Mouse (Mus musculus): ENCODE measurements at regions not wholly inside any gene's neighbourhood (a gene's known extent, or its start where the extent isn't known, plus 50 kb on each side); places are given as distances from the start of the nearest gene placed in this dataset.

DNA sequence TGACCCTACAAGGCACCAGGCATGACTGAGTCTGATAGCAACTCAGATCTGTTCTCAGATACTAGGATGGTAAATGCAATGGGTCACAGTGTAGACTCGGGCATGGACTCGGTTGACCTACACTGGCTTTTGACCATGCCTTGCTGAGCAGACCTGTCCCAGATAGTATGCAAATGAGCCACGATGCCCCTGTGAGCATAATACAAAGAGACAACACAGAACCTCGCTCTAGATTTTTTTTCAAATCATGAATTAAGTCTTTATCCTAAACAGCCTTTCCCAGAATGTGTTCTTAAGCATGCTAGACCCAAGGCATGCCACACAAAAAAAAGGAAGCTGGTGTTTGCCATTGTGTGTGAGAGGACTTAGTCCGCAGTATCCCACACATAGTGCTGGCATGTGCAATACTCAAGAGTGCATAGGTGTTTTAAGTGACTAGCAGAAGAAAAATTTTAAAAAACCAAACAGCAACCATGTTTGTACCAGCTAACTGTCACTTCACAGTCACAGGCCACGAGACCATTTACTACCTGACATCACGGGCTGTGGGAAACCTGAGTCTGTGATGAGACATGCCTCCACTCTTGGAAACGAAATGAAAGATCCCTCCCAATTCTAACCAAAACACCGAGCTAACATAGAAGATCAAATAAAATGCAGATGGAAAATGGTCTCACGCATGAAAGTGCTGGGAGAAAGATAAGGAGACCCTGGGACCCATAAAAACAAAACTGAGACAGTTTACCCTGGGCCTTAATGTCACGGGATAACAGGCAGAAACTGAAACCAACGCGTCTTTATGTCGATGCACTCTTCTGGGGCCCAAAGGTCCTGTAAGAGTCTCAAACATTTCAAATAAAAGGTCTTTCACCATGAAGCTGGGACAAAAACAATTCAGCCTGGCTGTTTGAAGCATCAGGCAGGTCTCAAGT is 95.2 kb downstream of the Fasl start:
- H3K27me3 ChIP-seq (replicated peaks), result no peaks in the 10 kb centered on the region
- H3K4me1 ChIP-seq, result no peaks in the 10 kb centered on the region
- H3K9me3 ChIP-seq, result no peaks in the 10 kb centered on the region
- H3K4me2 ChIP-seq, result no peak overlapping the region
- H3K36me3 ChIP-seq, result no peaks in the 10 kb centered on the region
- ATAC-seq (ENCODE audit: extremely low read depth, insufficient number of reproducible peaks, low FRiP score, low TSS enrichment), result no peak
- H3K4me3 ChIP-seq, result no peak overlapping the region
- H3K9ac ChIP-seq, result no peak overlapping the region
- no peak overlapping the region for H3K27ac ChIP-seq (replicated peaks)
- WGBS, result 80% methylated on average over 14 of the region's 14 CpGs

GRCm38 (mm10) chr1:161688946-161689345 is 99.3 kb downstream of the Fasl start:
- H3K36me3 ChIP-seq, result no peaks in the 10 kb centered on the region
- 38% methylated on average over 3 of the region's 3 CpGs for WGBS
- H3K27ac ChIP-seq (replicated peaks), result no peak overlapping the region
- H3K27me3 ChIP-seq (replicated peaks), result no peaks in the 10 kb centered on the region
- H3K4me1 ChIP-seq, result no peaks in the 10 kb centered on the region
- no peak overlapping the region for H3K4me2 ChIP-seq
- no peaks in the 10 kb centered on the region for H3K9me3 ChIP-seq
- no peak for ATAC-seq (ENCODE audit: extremely low read depth, insufficient number of reproducible peaks, low FRiP score, low TSS enrichment)
- H3K9ac ChIP-seq, result no peak overlapping the region
- no peak overlapping the region for H3K4me3 ChIP-seq

- H3K27me3 ChIP-seq (replicated peaks), result no peaks in the 10 kb centered on the region
- no peak overlapping the region for H3K27ac ChIP-seq (replicated peaks)
- ATAC-seq (ENCODE audit: extremely low read depth, insufficient number of reproducible peaks, low FRiP score, low TSS enrichment), result no peak
- H3K9me3 ChIP-seq, result no peaks in the 10 kb centered on the region
- H3K4me1 ChIP-seq, result no peaks in the 10 kb centered on the region
- H3K4me2 ChIP-seq, result peak overlapping the region; percentile 54
- H3K36me3 ChIP-seq, result no peaks in the 10 kb centered on the region
- 23% methylated on average over 12 of the region's 12 CpGs for WGBS
- H3K4me3 ChIP-seq, result peak overlapping the region; percentile 15; the same call in 1 of the 2 replicates
- H3K9ac ChIP-seq, result no peak overlapping the region
These were observed 100.7 kb downstream of the Fasl start for GRCm38 (mm10) chr1:161687548-161687947.

GRCm38 (mm10) chr1:161680558-161680957 is 107.7 kb downstream of the Fasl start:
- ATAC-seq (ENCODE audit: extremely low read depth, insufficient number of reproducible peaks, low FRiP score, low TSS enrichment), result no peak
- Histone ChIP-seq H3K4me2 (no peak overlapping the region), H3K27me3 (replicated peaks) (no peaks in the 10 kb centered on the region), H3K36me3 (no peaks in the 10 kb centered on the region), H3K27ac (replicated peaks) (0 out of 2 replicates have a peak overlapping the region, but pooled peaks have one; percentile 8), H3K4me1 (peaks cover 7% of the 10 kb centered on the region), H3K9ac (no peak overlapping the region), H3K4me3 (no peak overlapping the region), H3K9me3 (no peaks in the 10 kb centered on the region)
- WGBS, result 50% methylated on average over 6 of the region's 6 CpGs

- Histone ChIP-seq H3K4me2 (no peak overlapping the region), H3K9ac (no peak overlapping the region), H3K36me3 (no peaks in the 10 kb centered on the region), H3K4me3 (no peak overlapping the region), H3K4me1 (no peaks in the 10 kb centered on the region), H3K9me3 (no peaks in the 10 kb centered on the region), H3K27ac (replicated peaks) (no peak overlapping the region), H3K27me3 (replicated peaks) (no peaks in the 10 kb centered on the region; the same call in 1 of the 2 replicates)
- no peak for ATAC-seq (ENCODE audit: extremely low read depth, insufficient number of reproducible peaks, low FRiP score, low TSS enrichment)
- WGBS, result 77% methylated on average over 5 of the region's 5 CpGs
These were observed 117.4 kb downstream of the Fasl start for GRCm38 (mm10) chr1:161670937-161671336.

GRCm38 (mm10) chr1:161664321-161664720 is 124.0 kb downstream of the Fasl start:
- no peak overlapping the region for H3K9ac ChIP-seq
- H3K27me3 ChIP-seq (replicated peaks), result no peaks in the 10 kb centered on the region
- H3K4me1 ChIP-seq, result peaks cover 8% of the 10 kb centered on the region
- H3K9me3 ChIP-seq, result no peaks in the 10 kb centered on the region
- no peak overlapping the region for H3K4me3 ChIP-seq
- H3K36me3 ChIP-seq, result no peaks in the 10 kb centered on the region
- WGBS, result 25% methylated on average over 3 of the region's 3 CpGs
- no peak for ATAC-seq (ENCODE audit: extremely low read depth, insufficient number of reproducible peaks, low FRiP score, low TSS enrichment)
- no peak overlapping the region for H3K27ac ChIP-seq (replicated peaks)
- H3K4me2 ChIP-seq, result no peak overlapping the region

DNA sequence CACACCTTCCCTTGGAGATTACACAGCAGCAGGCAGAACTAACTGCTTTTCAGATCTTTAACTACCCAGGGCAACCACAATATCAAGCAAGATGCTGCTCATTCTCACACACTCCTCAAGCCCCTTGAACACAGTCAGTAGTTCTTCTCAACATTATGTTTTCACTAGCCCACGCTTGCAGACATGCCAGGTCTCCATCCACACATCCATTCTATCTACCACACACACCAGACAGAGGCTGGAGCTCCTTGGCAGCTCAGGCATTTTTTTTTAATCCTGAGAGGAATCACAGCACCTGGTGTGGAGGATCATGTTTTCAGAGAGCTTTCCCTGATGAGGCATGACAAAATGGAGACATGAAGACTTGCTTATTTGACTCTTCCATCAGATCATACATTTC is 124.9 kb downstream of the Fasl start:
- Histone ChIP-seq H3K4me3 (no peak overlapping the region), H3K27me3 (replicated peaks) (no peaks in the 10 kb centered on the region), H3K4me2 (no peak overlapping the region), H3K27ac (replicated peaks) (no peak overlapping the region), H3K9me3 (no peaks in the 10 kb centered on the region; the same call in 1 of the 2 replicates), H3K36me3 (no peaks in the 10 kb centered on the region), H3K9ac (no peak overlapping the region), H3K4me1 (peaks cover 8% of the 10 kb centered on the region)
- no peak for ATAC-seq (ENCODE audit: extremely low read depth, insufficient number of reproducible peaks, low FRiP score, low TSS enrichment)
- WGBS, result 68% methylated on average over 1 of the region's 1 CpGs

GRCm38 (mm10) chr1:161662241-161662640 is 126.1 kb downstream of the Fasl start:
- Histone ChIP-seq H3K27ac (replicated peaks) (no peak overlapping the region), H3K36me3 (no peaks in the 10 kb centered on the region), H3K4me1 (peaks cover 8% of the 10 kb centered on the region), H3K9me3 (no peaks in the 10 kb centered on the region; the same call in 1 of the 2 replicates), H3K4me3 (no peak overlapping the region), H3K27me3 (replicated peaks) (no peaks in the 10 kb centered on the region), H3K4me2 (no peak overlapping the region), H3K9ac (no peak overlapping the region)
- no peak for ATAC-seq (ENCODE audit: extremely low read depth, insufficient number of reproducible peaks, low FRiP score, low TSS enrichment)
- 87% methylated on average over 2 of the region's 2 CpGs for WGBS

DNA sequence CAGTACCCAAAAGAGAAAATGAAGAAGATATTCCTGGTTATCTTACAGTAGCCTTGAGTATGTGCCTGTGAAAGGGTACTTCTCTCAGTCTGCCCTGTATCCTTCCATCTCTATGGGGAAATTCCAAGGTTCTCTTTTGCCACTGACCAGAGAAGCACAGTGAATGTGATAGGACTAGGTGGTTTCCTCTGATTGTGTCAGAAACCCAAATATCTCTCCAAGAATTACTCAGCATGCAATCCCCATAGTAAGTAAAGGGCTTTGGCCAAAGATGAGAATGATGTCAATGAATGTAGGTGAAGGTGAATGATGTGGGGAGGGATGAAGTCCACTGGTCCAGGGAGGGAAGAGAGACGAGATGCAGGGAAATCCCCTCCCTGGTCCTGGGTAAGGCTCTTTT is 130.8 kb downstream of the Fasl start:
- no peak overlapping the region for H3K4me3 ChIP-seq
- no peak for ATAC-seq (ENCODE audit: extremely low read depth, insufficient number of reproducible peaks, low FRiP score, low TSS enrichment)
- H3K9me3 ChIP-seq, result no peaks in the 10 kb centered on the region; the same call in 1 of the 2 replicates
- H3K27me3 ChIP-seq (replicated peaks), result no peaks in the 10 kb centered on the region
- WGBS, result 56% methylated on average over 1 of the region's 1 CpGs
- H3K36me3 ChIP-seq, result no peaks in the 10 kb centered on the region
- no peak overlapping the region for H3K9ac ChIP-seq
- no peak overlapping the region for H3K27ac ChIP-seq (replicated peaks)
- H3K4me1 ChIP-seq, result no peaks in the 10 kb centered on the region
- no peak overlapping the region for H3K4me2 ChIP-seq

- no peak for ATAC-seq (ENCODE audit: extremely low read depth, insufficient number of reproducible peaks, low FRiP score, low TSS enrichment)
- Histone ChIP-seq H3K4me2 (no peak overlapping the region), H3K9me3 (no peaks in the 10 kb centered on the region), H3K4me1 (no peaks in the 10 kb centered on the region), H3K27ac (replicated peaks) (no peak overlapping the region), H3K9ac (no peak overlapping the region), H3K4me3 (no peak overlapping the region), H3K27me3 (replicated peaks) (no peaks in the 10 kb centered on the region), H3K36me3 (no peaks in the 10 kb centered on the region)
- WGBS, result 60% methylated on average over 2 of the region's 2 CpGs
These were observed 138.9 kb downstream of the Fasl start for GRCm38 (mm10) chr1:161649387-161649786.

DNA sequence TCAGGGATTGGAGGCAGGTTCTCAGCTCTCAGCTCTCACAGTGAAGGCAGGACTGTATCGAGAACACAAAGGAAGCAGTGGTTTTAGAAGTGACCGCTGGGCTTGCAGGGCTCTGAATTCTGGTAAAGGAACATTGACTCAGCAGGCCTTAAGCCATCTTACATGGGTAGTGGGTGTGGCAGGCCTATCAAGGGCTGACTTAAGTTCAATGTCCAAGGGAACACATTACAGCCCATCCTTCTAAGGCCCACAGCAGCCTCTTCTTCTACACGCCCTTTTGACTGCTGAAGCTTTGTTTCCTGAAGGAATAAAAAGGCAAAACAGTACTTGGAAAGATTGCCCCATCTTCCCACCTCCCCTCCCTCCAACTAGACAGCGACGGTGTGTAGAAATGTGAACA is 137.6 kb downstream of the Tnfsf18 start:
- WGBS, result 74% methylated on average over 5 of the region's 5 CpGs
- H3K36me3 ChIP-seq, result no peaks in the 10 kb centered on the region
- no peaks in the 10 kb centered on the region for H3K27me3 ChIP-seq (replicated peaks)

DNA sequence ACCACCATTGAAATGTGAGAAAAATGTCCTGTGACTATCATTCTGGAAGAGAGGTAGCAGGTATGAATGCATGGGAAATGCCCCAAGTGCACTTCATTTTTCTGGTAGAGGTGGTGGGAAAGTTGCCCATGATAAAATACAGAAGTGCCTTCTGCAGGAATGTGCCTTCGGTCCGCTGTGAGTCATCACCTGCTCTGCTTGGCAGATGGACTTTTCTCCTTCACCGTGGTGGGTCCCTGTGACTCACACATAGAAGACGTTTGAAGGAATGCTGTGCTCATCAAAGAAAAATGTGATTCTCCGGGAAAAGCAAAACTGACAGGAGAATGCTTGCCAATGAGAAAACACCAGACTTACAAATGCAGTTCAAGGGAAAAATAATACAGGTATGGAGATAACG is 126.8 kb downstream of the Tnfsf18 start:
- H3K9ac ChIP-seq, result no peak overlapping the region
- H3K27ac ChIP-seq (replicated peaks), result no peak overlapping the region
- ATAC-seq (ENCODE audit: extremely low read depth, insufficient number of reproducible peaks, low FRiP score, low TSS enrichment), result no peak
- H3K4me2 ChIP-seq, result no peak overlapping the region
- H3K9me3 ChIP-seq, result no peaks in the 10 kb centered on the region
- H3K4me3 ChIP-seq, result no peak overlapping the region
- H3K36me3 ChIP-seq, result no peaks in the 10 kb centered on the region
- 56% methylated on average over 6 of the region's 6 CpGs for WGBS
- no peaks in the 10 kb centered on the region for H3K4me1 ChIP-seq
- H3K27me3 ChIP-seq (replicated peaks), result no peaks in the 10 kb centered on the region

More for the DNA sequence above, 137.6 kb downstream of the Tnfsf18 start:
- Histone ChIP-seq H3K4me2 (no peak overlapping the region), H3K9me3 (no peaks in the 10 kb centered on the region), H3K27ac (replicated peaks) (no peak overlapping the region), H3K4me1 (no peaks in the 10 kb centered on the region), H3K9ac (no peak overlapping the region), H3K4me3 (no peak overlapping the region)
- ATAC-seq (ENCODE audit: extremely low read depth, insufficient number of reproducible peaks, low FRiP score, low TSS enrichment), result no peak
